Mouse (Mus musculus) testis, adult 2 months (tissue): ENCODE data around the gene Slc29a3. TPM values are rescaled to one million over a fixed set of nuclear protein-coding genes. Genes with fewer than 3 reads are reported as not detected.

ENCODE experiments used
- H3K27ac ChIP-seq: fragments of 200-500 bp; 2 replicates; pipeline ENCODE4 v1.5.1; 2012; ENCODE audit warnings: low read depth, low read length; ENCODE audit not compliant: control insufficient read depth, insufficient read depth
- H3K27me3 ChIP-seq: fragments of 200-500 bp; 2 replicates; pipeline ENCODE4 v1.6.1; 2012; ENCODE audit warnings: mild to moderate bottlenecking, low read length, moderate library complexity; ENCODE audit not compliant: control insufficient read depth, insufficient read depth
- H3K36me3 ChIP-seq: fragments of 200-500 bp; 2 replicates; pipeline ENCODE4 v1.6.1; 2012; ENCODE audit warnings: mild to moderate bottlenecking, low read length; ENCODE audit not compliant: control insufficient read depth, insufficient read depth
- H3K4me1 ChIP-seq: fragments of 200-500 bp; 2 replicates; pipeline ENCODE4 v1.6.1; 2012; ENCODE audit warnings: low read length; ENCODE audit not compliant: control insufficient read depth, insufficient read depth
- H3K4me3 ChIP-seq: fragments of 200-500 bp; 2 replicates; pipeline ENCODE4 v1.5.1; 2012; ENCODE audit warnings: low read depth, mild to moderate bottlenecking, low read length, moderate library complexity, mixed read lengths; ENCODE audit not compliant: control insufficient read depth
- CTCF ChIP-seq: fragments of 200-500 bp; IDR thresholded peaks from 2 replicates; pipeline ENCODE4 v1.5.1; 2012; ENCODE audit warnings: low read depth, mild to moderate bottlenecking, inconsistent platforms, low read length, moderate library complexity; ENCODE audit not compliant: control insufficient read depth, insufficient read depth, insufficient replicate concordance
- POLR2A ChIP-seq: fragments of 200-500 bp; IDR thresholded peaks from 2 replicates; pipeline ENCODE4 v1.6.1; 2012; ENCODE audit warnings: low read depth, mild to moderate bottlenecking, inconsistent platforms, low read length, moderate library complexity; ENCODE audit not compliant: control insufficient read depth
- polyA plus RNA-seq: library from polyadenylated mRNA; depleted of rRNA; stranded (reverse); fragments of >200 nt; gene quantifications from 2 replicates; pipeline ENCODE4 v1.2.3, GENCODE M21; 2012

Slc29a3 gene
- polyA plus RNA-seq, 1 experiment, result 66.3 TPM

DNA sequence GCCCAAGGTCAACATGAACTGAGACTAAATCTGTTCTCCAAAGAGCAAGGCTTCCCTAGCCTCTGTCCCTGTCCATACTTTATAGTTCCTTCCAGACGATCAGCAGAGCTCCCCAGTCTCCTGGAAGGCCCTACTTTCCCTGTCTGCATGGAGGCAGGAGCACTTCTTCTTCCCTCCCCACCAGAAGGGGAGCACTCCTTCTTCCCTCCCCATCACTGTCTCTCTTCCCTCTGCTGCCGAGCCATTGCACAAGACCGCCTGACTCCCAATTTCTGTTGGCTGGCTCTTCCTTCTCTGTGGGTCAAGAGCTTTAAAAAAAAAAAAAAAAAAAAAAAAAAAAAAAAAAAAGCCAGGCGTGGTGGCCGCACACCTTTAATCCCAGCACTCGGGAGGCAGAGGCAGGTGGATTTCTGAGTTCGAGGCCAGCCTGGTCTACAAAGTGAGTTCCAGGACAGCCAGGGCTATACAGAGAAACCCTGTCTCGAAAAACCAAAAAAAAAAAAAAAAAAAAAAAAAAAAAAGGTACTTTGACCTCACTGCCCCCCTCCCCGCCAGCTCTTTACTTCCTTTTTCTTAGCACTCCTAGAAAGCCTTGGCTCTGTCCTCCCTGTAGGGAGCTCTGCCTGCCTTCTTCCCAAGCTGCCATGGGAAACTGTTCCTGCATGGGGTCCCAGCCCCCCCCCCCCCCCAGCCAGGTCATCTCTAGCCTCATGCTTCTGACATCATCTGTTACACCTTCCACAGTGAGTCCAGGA, 14.5 kb downstream of the Slc29a3 start:
- TF ChIP-seq POLR2A (no peak), CTCF (no peak)
- Histone ChIP-seq H3K36me3 (no peaks in the 10 kb centered on the region), H3K4me3 (no peak overlapping the region), H3K4me1 (no peaks in the 10 kb centered on the region), H3K27ac (no peak overlapping the region), H3K27me3 (no peaks in the 10 kb centered on the region)

DNA sequence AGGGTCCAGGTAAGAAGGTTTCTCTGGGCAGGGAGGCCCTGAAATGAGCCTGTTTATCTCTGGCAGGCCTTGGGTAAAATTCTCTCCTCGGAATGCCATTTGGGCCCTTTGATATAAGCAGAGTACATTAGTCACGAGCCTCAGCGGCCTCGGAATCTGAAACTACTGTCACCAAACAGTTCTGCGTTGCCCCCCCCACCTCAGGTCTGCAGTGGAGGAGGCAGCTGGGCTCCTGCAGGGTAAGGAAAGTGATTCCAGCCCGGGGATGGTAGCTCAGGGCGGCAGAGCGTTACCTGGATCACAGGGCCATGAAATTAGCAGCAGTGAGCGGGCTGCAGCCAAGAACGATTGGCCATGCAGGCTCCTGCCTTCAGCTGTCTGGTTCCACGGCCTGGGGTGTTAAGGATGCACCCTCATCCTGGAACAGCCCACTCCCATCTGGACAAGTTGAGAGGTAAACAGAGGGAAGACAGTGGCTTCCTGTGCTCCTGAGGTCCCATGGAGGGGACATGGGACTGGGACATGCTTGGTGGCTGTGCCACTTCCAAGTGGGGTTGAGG, 15.3 kb downstream of the Slc29a3 start:
- no peak overlapping the region for H3K4me3 ChIP-seq
- no peaks in the 10 kb centered on the region for H3K27me3 ChIP-seq
- H3K27ac ChIP-seq, result no peak overlapping the region
- no peaks in the 10 kb centered on the region for H3K4me1 ChIP-seq
- TF ChIP-seq POLR2A (no peak), CTCF (no peak)
- no peaks in the 10 kb centered on the region for H3K36me3 ChIP-seq

DNA sequence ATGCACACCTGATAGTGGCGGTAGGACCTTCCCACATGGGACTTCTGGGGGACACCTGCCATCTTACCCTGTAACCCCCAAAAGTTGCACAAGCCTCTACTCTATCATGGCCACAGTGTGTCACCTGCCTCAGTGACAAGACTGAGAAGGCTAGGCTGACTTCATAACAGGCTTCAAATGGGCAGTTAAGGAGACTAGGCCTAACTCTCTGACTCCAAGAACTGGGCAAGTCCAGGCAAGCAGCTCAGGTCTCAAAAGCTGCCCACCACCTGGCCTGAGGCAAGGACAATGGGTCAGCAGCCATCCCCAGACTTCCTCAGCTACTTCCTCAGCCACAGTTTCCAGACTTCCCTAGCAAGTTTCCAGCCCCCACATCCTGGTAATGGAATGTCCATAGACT, 16.9 kb downstream of the Slc29a3 start:
- Histone ChIP-seq H3K27ac (no peak overlapping the region), H3K27me3 (no peaks in the 10 kb centered on the region), H3K36me3 (no peaks in the 10 kb centered on the region), H3K4me1 (no peaks in the 10 kb centered on the region), H3K4me3 (no peak overlapping the region)
- TF ChIP-seq CTCF (no peak), POLR2A (no peak)

DNA sequence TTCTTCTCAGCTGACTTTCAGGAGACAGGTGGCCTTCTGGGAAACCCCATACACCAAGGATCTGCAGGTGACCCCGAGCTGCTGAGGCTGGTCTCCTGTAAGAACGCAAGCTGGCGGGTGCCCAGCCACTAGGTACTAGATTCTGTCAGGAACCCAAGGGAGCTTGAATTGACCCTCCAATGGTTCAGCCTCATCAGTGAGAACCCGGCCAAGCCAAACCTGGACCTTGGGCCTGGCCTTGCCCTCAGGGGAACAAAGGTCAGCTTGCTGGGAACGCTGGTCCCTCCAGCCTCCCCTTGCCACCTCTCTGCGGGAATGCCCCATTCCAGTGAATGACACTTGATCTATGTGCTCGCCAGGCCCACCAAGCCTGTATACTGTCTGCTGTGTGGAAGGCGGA, 19.1 kb downstream of the Slc29a3 start:
- Histone ChIP-seq H3K27ac (no peak overlapping the region), H3K27me3 (no peaks in the 10 kb centered on the region), H3K36me3 (no peaks in the 10 kb centered on the region), H3K4me3 (no peak overlapping the region), H3K4me1 (no peaks in the 10 kb centered on the region)
- TF ChIP-seq CTCF, result no peak
- TF ChIP-seq POLR2A, result no peak

DNA sequence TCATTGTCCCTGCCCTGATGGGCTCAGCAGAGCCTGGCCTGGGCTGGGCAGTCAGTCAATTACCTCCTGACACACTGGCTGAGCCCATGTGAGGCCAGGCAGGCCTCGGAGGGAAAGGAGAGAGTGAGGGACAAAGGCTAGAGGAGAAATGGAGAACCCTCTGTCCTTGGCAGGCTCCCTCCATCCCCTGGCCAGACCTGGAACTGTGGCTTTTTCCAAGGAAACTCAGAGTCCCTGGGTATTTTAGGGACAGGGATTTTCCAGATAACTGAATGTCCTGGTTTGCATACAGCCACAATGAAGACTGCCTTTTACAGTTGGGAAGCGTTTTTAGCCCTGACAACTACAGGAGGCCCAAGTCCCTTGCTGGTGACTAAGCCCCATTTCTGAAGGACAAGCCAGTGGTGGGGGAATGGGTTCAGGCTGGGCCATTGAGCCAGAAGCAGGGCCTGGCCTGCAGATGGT, 20.2 kb downstream of the Slc29a3 start:
- TF ChIP-seq POLR2A, result no peak
- no peak for TF ChIP-seq CTCF
- Histone ChIP-seq H3K27ac (no peak overlapping the region), H3K4me1 (no peaks in the 10 kb centered on the region), H3K4me3 (no peak overlapping the region), H3K27me3 (no peaks in the 10 kb centered on the region), H3K36me3 (no peaks in the 10 kb centered on the region)

DNA sequence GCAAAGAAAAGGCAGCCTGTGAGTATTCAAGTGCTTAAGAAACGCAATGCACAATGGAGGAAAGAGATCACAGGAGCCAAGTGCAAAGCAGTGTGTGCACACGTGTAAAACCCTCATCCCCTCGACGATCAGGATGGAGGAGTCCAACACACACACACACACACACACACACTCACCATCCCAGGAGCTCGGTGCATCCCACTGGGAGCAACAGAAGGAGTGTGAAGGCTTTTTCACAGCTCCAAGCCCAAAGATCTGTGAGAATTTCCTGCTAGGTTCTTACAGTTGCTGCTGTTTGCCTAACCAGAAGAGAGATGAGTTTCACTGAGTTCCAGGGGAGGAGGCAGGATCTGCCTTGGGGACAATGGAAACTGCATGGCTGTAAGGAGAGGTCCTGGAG, 20.9 kb downstream of the Slc29a3 start:
- Histone ChIP-seq H3K27me3 (no peaks in the 10 kb centered on the region), H3K4me3 (no peak overlapping the region), H3K27ac (no peak overlapping the region), H3K36me3 (no peaks in the 10 kb centered on the region), H3K4me1 (no peaks in the 10 kb centered on the region)
- TF ChIP-seq CTCF (no peak), POLR2A (no peak)

DNA sequence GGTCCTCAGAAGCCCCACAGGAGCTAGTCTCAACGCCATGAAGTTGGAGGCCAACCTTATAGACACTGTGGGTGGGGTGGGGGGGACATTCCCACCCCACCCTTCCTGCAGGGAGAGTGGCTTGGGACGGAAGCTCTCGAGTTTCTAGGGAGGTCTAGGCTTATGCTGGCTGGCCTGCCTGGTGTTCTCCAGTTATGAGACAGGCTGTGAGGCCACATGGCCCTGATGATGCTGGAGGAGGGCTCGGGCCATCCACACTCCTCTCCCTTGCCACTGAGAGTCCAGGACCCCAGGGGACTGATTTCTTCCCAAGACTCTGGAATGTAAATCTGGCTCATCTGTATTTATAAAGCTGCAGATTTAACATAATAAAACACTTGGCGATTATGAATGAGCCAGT, 25.3 kb downstream of the Slc29a3 start:
- H3K27ac ChIP-seq, result no peak overlapping the region
- TF ChIP-seq POLR2A, result no peak
- no peak for TF ChIP-seq CTCF
- H3K4me3 ChIP-seq, result no peak overlapping the region
- no peaks in the 10 kb centered on the region for H3K27me3 ChIP-seq
- H3K36me3 ChIP-seq, result no peaks in the 10 kb centered on the region
- H3K4me1 ChIP-seq, result no peaks in the 10 kb centered on the region
